Mouse (Mus musculus) adrenal gland, adult 2 months (tissue): ENCODE measurements around the gene Wiz. TPM values are rescaled to one million over a fixed set of nuclear protein-coding genes. Genes with fewer than 3 reads are reported as not detected.

Experiments
- DNase-seq: peaks from one replicate; pipeline ENCODE4 v3.0.0; 2021
- long read RNA-seq: library from polyadenylated mRNA; stranded (forward); transcript quantifications from one replicate; pipeline ENCODE4 v2.0.0, GENCODE M21; 2021
- polyA plus RNA-seq: library from polyadenylated mRNA; depleted of rRNA; stranded (reverse); fragments of >200 nt; gene quantifications from 2 replicates; pipeline ENCODE4 v1.2.3, GENCODE M21; 2012; rRNA removed
- total RNA-seq, 2 experiments: library from RNA; stranded (reverse); gene quantifications; 2 replicates each; pipeline ENCODE4 v1.2.3; 2021

Gene Wiz
- total RNA-seq = 10 to 100 TPM; 45.9 to 48.9 TPM
- 58.3 and 64.0 TPM in 2 replicates for polyA plus RNA-seq
- long read RNA-seq, transcript Wiz-207 (9 exons, 3,578 nt) = major isoform, 5 of 29 reads
- long read RNA-seq, partial matches to known transcripts = 9 of 29 reads
- long read RNA-seq, other reads (novel, unspliced or antisense) = 13 of 29 reads

GRCm38 (mm10) chr17:32389101-32389659 lies at the start of gene Wiz:
Wiz (minus strand) TSS chr17:32389439.
- DNase-seq = peak; percentile 96

DNA sequence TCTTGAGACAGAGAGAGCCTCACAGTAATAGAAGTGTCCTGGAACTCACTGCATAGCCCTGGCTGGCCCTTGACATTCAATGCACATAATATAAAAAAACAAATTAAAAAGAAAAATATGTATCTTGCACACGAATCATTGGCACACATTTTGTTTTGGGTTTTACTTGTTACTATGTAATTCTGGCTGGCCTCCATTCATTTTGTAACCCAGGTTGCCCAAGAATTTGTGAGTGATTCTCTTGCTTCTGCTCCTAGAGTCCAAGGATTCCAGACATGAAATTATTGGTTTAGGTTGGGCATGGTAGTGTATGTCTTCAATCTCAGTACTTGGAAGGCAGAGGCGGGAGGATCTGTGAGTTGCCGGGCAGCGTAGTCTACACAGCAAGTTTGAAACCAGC lies 47.9 kb upstream of the Wiz start:
- peak; percentile 37 for DNase-seq

DNA sequence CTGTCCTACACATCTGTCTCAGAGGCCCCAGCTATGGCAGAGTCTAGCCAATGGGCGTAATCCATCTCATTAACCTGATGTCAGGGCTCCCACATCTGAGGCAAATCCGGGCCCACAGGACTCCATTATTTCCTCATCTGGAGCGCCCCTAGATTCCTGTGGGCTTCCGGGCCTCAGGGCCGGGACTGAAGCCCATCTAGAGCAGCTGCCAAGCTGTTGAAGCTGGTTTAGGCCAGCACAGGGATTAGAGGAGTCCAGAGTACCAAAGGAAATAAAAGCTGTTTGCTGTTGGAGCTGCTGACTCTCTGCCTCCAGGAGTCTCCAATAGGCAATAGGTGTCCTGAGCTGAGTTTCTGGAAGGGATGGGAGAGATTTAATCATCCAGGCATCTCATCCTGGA lies 45.9 kb upstream of the Wiz start:
- DNase-seq = no peak

GRCm38 (mm10) chr17:32434324-32434723 lies 45.1 kb upstream of the Wiz start:
- DNase-seq = no peak

DNA sequence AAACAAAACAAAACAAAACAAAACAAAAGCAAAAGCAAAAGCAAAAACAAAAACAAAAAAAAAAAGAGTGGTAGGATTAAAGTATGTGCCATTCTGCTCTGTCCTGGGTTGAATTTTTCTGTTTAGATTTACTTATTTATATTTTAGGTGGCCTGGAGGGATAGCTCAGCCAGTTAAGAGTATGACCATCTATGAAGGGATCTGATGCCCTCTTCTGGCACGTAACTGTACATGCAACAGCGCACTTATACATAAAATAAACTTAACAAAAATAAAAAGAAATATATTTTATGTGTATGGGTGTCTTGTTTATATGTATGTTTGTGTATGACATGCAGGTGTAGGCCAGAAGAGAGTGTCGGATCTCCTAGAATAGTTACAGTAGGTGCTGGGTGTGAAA lies 42.7 kb upstream of the Wiz start:
- no peak for DNase-seq

DNA sequence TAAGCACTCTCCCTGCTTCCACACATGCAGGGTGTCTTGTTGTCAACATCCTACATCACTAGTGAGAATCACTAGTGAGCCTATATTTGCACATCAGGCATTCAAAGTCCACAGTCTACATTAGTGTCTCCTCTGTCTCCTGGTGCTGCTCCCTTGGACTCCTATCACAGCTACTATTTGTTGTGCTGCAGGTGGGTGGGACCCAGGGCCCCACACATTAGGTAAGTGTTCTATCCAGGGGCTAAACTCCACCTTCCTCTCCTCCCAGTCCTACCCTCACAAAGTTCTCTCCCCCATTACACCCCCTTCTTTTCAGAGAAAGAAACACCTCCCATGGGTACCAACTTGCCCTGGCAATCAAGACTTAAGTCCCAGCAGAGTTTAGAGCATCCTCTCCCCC lies 37.4 kb upstream of the Wiz start:
- no peak for DNase-seq

GRCm38 (mm10) chr17:32424034-32424433 lies 34.8 kb upstream of the Wiz start, which contains the start of gene Pglyrp2:
Pglyrp2 (minus strand) TSS chr17:32424167.
- no peak for DNase-seq

- DNase-seq = no peak
Observed at GRCm38 (mm10) chr17:32420781-32421180, 31.5 kb upstream of the Wiz start.

GRCm38 (mm10) chr17:32419989-32420388 lies 30.8 kb upstream of the Wiz start:
- no peak for DNase-seq

DNA sequence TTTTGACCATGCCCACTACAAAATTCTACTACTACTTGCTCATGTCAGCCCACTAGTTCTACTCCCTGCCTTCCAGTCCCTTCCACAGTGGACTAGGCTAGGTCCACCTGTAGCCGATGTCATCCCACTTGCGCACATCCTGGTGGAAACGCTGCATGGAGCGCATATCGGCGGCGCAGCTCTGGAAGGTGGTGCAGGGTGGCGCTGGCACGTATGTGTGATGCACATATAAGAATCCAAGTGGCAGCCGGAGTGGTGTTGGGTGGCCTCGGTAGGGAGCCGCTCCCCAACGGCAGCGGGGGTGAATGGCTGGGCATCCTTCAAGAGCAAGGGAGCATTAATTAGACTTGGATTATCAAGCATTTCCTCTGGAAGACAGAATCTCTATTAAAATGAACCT lies 27.5 kb upstream of the Wiz start:
- no peak for DNase-seq

- no peak for DNase-seq
Observed at GRCm38 (mm10) chr17:32415417-32416020, 26.3 kb upstream of the Wiz start.

DNA sequence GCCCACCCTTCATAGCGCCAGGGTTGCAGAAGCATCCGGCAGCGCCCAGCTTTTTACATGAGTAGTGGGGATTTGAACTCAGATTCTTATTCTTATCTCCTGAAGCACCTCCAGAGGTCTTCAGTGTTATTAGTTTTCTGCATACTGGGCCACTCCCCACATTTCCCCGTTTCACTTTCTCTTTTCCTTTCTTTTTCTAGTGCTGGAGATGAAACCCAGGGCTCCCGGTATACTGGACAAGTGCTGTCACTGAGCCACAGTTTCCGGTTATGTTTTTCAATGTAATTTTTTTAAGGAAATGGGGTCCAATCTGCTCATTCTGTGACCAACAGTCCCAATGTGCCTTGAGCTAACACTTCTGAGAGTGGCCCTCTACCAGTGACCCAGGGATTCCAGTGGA lies 22.7 kb upstream of the Wiz start:
- no peak for DNase-seq

DNA sequence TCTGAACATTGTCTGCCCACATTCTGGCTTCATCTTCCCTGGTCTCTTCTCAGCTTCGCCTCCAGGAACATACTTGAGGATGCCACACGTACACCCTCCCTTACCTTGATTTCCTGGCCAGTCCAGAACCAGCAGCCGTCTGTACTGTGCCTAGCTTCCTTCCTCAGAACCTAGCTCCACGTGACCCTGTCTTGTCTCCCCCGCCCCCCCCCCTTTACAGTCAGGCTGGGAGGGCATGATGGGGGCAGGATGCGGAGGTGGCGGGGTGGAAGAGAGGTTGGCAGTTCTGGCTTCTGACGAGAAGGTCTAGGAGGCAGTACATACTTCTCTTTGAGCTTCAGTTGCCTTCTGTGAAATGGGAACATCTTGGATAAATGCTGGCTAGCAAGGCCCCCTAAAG lies 14.2 kb upstream of the Wiz start, which contains the start of gene Rasal3:
Rasal3 (minus strand) TSS at position 167 of the 400 bp plus-strand sequence.
- no peak for DNase-seq

DNA sequence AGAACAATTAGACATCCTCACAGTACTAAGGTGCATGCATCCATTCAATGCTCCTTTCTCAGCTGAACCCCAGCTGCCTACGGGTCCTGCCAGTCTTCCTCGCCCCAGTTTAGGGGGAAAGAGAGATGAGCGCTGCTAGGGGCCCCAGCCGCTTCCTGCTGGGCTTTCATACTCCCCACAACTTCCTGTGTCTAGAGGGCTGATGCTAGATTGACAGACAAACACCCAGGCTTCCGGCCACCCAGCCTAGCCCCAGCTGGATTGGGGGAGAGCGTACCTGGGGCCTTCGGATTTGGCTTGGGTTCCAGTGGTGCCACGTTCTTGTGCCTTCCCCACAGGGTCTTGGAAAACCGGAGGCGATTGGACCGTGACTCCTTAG lies 13.5 kb upstream of the Wiz start:
- DNase-seq = no peak

DNA sequence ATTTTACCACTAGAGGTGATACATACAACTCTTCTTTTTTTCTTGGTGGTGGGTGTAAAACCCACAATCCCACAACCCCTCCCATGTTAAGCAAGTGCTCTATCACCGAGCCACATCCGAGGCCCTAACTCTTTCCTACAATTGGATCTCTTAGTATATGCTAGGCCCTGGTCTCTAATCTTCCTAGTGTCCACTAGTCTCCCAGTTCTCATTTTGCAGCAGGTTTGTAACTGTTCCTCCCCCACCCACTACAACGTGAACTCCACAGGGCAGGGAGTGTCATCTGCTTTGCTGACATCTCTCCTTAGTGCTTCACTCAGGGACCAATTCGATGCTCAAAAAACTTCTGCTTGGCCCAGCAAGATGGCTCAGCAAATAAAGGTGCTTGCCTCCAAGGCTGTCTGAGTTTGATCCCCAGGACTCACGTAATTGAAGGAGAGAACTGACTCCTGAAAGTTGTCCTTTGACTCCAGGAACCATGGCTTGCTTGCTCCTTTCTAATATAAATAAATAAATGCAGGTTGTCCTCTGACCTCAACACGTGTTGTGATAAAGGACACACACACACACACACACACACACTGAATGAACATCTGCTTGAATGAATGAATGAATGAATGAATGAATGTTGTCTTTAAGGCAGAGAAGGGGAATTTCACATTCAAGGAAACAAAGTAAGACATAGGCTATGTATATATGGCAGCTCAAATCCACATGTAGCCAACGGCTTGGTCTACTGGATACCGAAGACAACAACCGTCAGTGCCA lies 13.0 kb upstream of the Wiz start:
- no peak for DNase-seq

GRCm38 (mm10) chr17:32396266-32396665 lies 7.0 kb upstream of the Wiz start:
- DNase-seq = peak; percentile 12

GRCm38 (mm10) chr17:32393944-32394343 lies 4.7 kb upstream of the Wiz start:
- peak; percentile 52 for DNase-seq

DNA sequence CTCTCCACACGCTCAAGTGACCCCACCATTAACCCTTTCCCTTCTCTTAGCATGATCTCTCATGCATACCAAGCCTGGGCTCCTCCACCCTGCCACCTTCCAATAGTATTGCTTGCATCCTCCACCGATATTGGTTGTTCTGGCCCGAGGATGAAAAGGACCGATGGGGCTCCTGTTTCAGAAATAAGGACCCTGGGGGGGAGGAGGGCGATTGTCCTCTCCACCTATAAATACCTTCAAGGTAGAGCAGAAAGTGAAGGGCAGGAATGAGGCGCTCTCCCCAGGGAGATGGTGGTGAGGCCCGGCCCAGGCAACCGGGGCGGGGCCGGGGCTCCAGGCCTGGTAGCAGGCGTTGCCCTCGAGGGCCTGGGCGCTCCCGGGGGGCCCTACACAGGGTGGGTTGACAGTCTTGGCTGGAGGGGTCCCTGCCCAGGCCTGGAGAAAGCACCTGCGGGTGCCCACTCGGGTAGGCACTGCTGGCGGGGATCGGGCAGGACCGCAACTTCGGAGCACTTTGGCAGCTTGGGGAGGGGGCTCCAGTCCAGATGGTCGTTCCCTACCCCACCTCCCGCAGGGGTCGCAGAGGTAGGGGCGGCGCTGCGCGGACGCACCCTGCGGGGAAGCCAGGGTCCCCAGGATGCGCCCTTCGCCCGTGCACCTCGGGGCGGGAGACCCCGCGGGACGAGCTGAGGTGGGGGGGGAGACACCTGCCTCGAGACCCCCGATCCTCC lies 704 bp downstream of the Wiz start:
- peak; percentile 59 for DNase-seq

DNA sequence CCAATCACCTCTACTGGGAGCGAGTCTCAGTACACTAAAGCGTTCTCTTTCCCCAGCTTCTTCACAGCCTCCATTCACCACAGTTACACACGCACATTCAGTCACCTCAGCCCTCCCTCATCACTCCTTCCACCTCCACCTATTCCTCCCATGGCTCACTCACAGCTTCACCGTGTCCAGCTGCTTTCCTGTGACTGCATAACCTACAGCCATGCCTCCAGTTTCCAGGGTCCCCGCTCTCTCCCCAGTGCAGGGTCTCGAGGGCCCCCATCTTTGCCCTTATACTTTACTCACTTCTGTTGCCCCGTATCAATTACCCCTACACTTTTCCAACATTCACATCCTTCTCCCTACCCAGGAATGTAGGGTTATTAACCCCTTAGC lies 1.3 kb downstream of the Wiz start:
- DNase-seq = no peak

GRCm38 (mm10) chr17:32386659-32387432 lies 2.4 kb downstream of the Wiz start:
- DNase-seq = peak; percentile 51

DNA sequence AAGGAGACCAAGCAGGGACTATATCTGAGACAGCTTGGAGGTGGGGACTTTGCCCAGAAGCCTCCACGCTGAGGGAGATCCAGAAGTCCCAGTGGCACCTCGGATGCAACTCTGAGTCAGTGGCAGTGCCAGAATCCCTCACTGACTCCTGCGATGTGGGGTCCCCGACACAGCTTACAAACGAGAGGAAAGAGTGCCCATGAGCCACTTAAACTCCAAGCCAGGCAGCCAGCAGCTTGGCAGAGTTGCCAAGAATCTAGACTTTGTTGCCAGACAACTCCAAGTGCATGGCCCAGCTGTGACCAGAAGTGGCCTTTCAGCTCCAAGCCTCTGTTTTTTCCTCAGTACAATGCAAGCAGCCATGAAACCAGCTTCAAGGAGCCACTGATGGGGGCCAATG lies 5.6 kb downstream of the Wiz start:
- peak; percentile 27 for DNase-seq

GRCm38 (mm10) chr17:32382576-32382975 lies 6.7 kb downstream of the Wiz start:
- peak; percentile 75 for DNase-seq
